Mouse (Mus musculus) olfactory bulb, adult 2 months (tissue): Measurements from ENCODE around the gene Map2k2.
A peak's percentile ranks its signal among the peaks of the same experiment; 100 is the strongest.

Source experiments
- CTCF ChIP-seq: fragments of 200-500 bp; IDR thresholded peaks from 2 replicates; pipeline ENCODE4 v1.5.1; 2012; ENCODE audit warnings: low read depth, mild to moderate bottlenecking, low read length, moderate library complexity; ENCODE audit not compliant: insufficient read depth
- POLR2A ChIP-seq: fragments of 200-500 bp; IDR thresholded peaks from 2 replicates; pipeline ENCODE4 v1.6.1; 2012; ENCODE audit warnings: mild to moderate bottlenecking, low read depth, low read length, moderate library complexity; ENCODE audit not compliant: insufficient read depth

DNA sequence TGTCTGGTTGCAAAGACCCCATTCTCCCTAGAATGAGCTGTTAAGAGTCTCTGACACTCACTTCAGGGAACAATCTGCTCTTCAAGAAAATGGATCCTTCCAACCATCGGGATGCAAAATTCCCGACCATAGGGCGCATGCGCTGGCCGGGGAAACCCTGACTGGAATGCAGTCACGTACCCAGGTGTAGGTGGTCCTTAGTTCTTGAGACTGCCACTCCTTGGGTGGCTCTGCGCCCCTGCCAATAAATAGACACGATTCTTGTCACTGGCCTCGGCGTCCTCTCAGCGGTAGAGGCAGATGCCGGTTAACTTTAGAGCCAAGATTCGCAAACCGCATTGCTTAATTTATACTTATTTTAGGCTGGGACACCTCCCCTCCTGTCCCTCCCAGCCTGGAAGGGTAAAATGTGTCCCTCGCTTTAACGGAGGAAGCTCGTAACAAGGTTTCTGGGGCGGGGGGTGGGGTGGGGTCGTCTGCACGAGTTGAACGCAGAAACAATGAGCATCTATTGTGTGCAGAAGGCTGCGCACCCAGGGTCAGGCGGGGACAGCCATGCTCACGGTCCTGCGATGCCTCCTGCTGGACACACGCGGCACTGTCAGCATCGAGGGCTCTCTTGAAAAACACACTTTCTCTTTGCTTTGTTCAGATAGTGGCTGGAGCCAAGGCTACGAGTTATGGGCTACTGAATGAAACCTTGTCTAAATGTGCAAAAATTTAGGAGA is 69.1 kb downstream of the Map2k2 start:
- peak; percentile 45; the same call in 1 of the 2 replicates for TF ChIP-seq POLR2A
- TF ChIP-seq CTCF, result peak; percentile 81
